Mouse (Mus musculus) adrenal gland, adult 2 months (tissue): ENCODE measurements around the gene Mrrf. TPM values are rescaled to one million over a fixed set of nuclear protein-coding genes. Genes with fewer than 3 reads are reported as not detected.

Experiments
- DNase-seq: peaks from one replicate; pipeline ENCODE4 v3.0.0; 2021
- polyA plus RNA-seq: library from polyadenylated mRNA; depleted of rRNA; stranded (reverse); fragments of >200 nt; gene quantifications from 2 replicates; pipeline ENCODE4 v1.2.3, GENCODE M21; 2012
- total RNA-seq, 2 experiments: library from RNA; stranded (reverse); gene quantifications; 2 replicates each; pipeline ENCODE4 v1.2.3; 2021

Mrrf gene
- total and polyA plus RNA-seq, 3 experiments, result 22.2 to 31.8 (median 24.0) TPM

GRCm38 (mm10) chr2:36200813-36201212, 64.6 kb downstream of the Mrrf start:
- no peak for DNase-seq

GRCm38 (mm10) chr2:36201756-36202610, 65.8 kb downstream of the Mrrf start:
- DNase-seq, result peak; percentile 50

GRCm38 (mm10) chr2:36202611-36202880, 66.4 kb downstream of the Mrrf start:
- no peak for DNase-seq

- DNase-seq, result peak; percentile 56
Observed at GRCm38 (mm10) chr2:36203011-36203825, 67.0 kb downstream of the Mrrf start.

- DNase-seq, result no peak
Observed at GRCm38 (mm10) chr2:36204595-36204994, 68.4 kb downstream of the Mrrf start.

GRCm38 (mm10) chr2:36207071-36207470, 70.9 kb downstream of the Mrrf start:
- no peak for DNase-seq

GRCm38 (mm10) chr2:36210796-36211195, 74.6 kb downstream of the Mrrf start:
- peak; percentile 46 for DNase-seq

GRCm38 (mm10) chr2:36211785-36212184, 75.6 kb downstream of the Mrrf start:
- no peak for DNase-seq

- DNase-seq, result no peak
Observed at GRCm38 (mm10) chr2:36213108-36213507, 76.9 kb downstream of the Mrrf start.

GRCm38 (mm10) chr2:36214023-36214422, 77.8 kb downstream of the Mrrf start:
- DNase-seq, result peak; percentile 85

GRCm38 (mm10) chr2:36214425-36214824, 78.2 kb downstream of the Mrrf start:
- no peak for DNase-seq

GRCm38 (mm10) chr2:36215203-36215739, 79.1 kb downstream of the Mrrf start:
- DNase-seq, result no peak

- DNase-seq, result peak; percentile 24
Observed at GRCm38 (mm10) chr2:36216546-36216945, 80.4 kb downstream of the Mrrf start.

GRCm38 (mm10) chr2:36216953-36217573, 80.9 kb downstream of the Mrrf start:
- DNase-seq, result no peak

GRCm38 (mm10) chr2:36217692-36218233, 81.6 kb downstream of the Mrrf start:
- DNase-seq, result no peak

- no peak for DNase-seq
Observed at GRCm38 (mm10) chr2:36220106-36220505, 83.9 kb downstream of the Mrrf start.

GRCm38 (mm10) chr2:36220891-36221290, 84.7 kb downstream of the Mrrf start:
- DNase-seq, result peak; percentile 32

GRCm38 (mm10) chr2:36222168-36222848, 86.1 kb downstream of the Mrrf start:
- no peak for DNase-seq

GRCm38 (mm10) chr2:36223436-36223835, 87.2 kb downstream of the Mrrf start:
- no peak for DNase-seq

- no peak for DNase-seq
Observed at GRCm38 (mm10) chr2:36224153-36224552, 88.0 kb downstream of the Mrrf start.

GRCm38 (mm10) chr2:36224599-36224998, 88.4 kb downstream of the Mrrf start:
- DNase-seq, result no peak

- DNase-seq, result peak; percentile 77
Observed at GRCm38 (mm10) chr2:36230366-36230765, 94.2 kb downstream of the Mrrf start, which contains the start of gene Ptgs1. TSS of gene Ptgs1 (plus strand) at chr2:36230426.
